Mouse (Mus musculus): Measurements from ENCODE around the gene Bap1. TPM values are rescaled to one million over a fixed set of nuclear protein-coding genes. Genes with fewer than 3 reads are reported as not detected.

Bap1 gene
- polyA plus RNA-seq (2012; rRNA removed) (22.1 and 24.4 TPM in 2 replicates), polyA plus RNA-seq (2014; fragmentation: Nextera tagmentation; extraction: Ambion mirVana) (28.0 and 30.6 TPM in 2 replicates)

DNA sequence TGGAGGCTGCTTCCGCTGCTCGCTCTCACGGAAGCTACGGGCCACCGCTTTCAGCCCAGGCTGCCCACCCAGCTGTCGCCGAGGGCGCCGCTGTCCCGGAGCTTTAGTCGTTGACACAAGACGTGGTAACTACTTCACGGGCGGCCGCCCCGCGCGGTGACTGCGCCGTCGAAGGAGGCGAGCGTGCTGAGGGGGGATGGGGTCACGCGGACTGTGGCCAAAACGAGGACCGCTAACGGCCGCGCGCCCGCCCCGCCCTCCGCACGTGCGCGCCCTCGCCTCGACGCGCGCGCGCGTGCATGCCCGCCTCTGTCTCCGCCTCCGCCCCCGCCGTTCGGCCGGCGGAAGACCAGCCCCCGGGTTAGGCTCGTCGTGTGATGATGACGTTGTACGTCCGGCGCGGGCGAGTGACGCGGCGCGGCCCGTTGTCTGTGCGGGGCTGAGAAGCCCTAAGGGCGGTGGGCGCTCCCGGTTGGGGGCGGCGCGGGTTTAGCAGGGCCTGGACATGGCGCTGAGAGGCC, at the start of gene Bap1, which contains the start of gene Phf7:
Bap1 (plus strand) TSS at position 367 of the 521 bp plus-strand sequence.
Phf7 (minus strand) TSS at position 234 of the 521 bp plus-strand sequence.
- peaks cover 31% of the 10 kb centered on the region for H3K36me3 ChIP-seq (replicated peaks; ENCODE audit: control insufficient read depth, insufficient read depth, low read depth)
- H3K9ac ChIP-seq (replicated peaks): peak within 1 kb of the TSS; percentile 94
- H3K4me1 ChIP-seq (replicated peaks; ENCODE audit: control insufficient read depth in 2 of 2, insufficient read depth in 2 of 2, low read length in 1 of 2): peaks cover 7 to 9% of the 10 kb centered on the region in 2 experiments
- H3K4me3 ChIP-seq (ENCODE audit: insufficient read depth in 1 of 2, low read depth in 2 of 2, low read length in 2 of 2): peak within 1 kb of the TSS; percentile 88 to 97
- no peaks in the 10 kb centered on the region for H3K27me3 ChIP-seq (ENCODE audit: control insufficient read depth, insufficient read depth, low read length)
- ATAC-seq (ENCODE audit: insufficient read depth) (peak; percentile 91), DNase-seq (ENCODE audit: low read depth in 3 of 3, low spot score in 3 of 3) (peak; percentile 86 to 90 (median 86))
- TF ChIP-seq CTCF (IDR thresholded peaks at IDR 0.05; ENCODE audit: low read depth): no peak; the same call in 1 of the 2 replicates
- no peak for TF ChIP-seq EP300 (IDR thresholded peaks at IDR 0.05; ENCODE audit: low read depth)
- peak within 1 kb of the TSS; percentile 58 for H3K27ac ChIP-seq
- peak within 1 kb of the TSS; percentile 97 for H3K4me2 ChIP-seq (ENCODE audit: low read depth)
- WGBS (ENCODE audit: insufficient replicate concordance): under 1% methylated on average over 75 of the region's 75 CpGs
- no peaks in the 10 kb centered on the region for H3K9me3 ChIP-seq (ENCODE audit: control insufficient read depth, low read length)

DNA sequence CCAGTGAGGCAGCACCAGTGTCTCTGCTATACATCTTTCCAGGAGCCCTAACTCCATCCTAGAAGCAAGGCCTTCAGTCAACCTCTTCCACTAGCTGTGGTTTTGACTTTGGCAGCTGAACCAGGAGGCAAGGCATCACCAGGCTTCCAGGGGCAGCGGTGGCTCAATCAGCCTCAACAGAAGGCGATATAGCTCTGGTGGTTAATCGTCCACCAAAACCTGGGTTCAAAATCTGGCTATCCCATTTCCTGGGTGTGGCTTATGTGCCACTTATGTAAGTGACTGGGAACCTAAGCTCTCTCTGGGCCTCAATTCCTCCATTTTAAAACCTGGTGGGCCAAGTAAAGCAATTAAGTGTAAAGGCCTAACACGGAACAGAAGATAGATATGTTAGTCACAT, 46.4 kb upstream of the Bap1 start:
- Histone ChIP-seq H3K4me3 (ENCODE audit: insufficient read depth in 1 of 2, low read depth in 2 of 2, low read length in 2 of 2) (peak overlapping the region; percentile 67 to 82), H3K27me3 (ENCODE audit: control insufficient read depth, insufficient read depth, low read length) (no peaks in the 10 kb centered on the region), H3K9ac (replicated peaks) (peak overlapping the region; percentile 80), H3K4me2 (ENCODE audit: low read depth) (peak overlapping the region; percentile 78), H3K36me3 (replicated peaks; ENCODE audit: control insufficient read depth, insufficient read depth, low read depth) (peaks cover 28% of the 10 kb centered on the region), H3K27ac (no peak overlapping the region), H3K9me3 (ENCODE audit: control insufficient read depth, low read length) (no peaks in the 10 kb centered on the region), H3K4me1 (replicated peaks; ENCODE audit: control insufficient read depth in 2 of 2, insufficient read depth in 2 of 2, low read length in 1 of 2) (peaks cover 7 to 26% of the 10 kb centered on the region in 2 experiments)
- ATAC-seq (ENCODE audit: insufficient read depth) (no peak), DNase-seq (ENCODE audit: low read depth in 3 of 3, low spot score in 3 of 3) (no peak)
- no peak for TF ChIP-seq CTCF (IDR thresholded peaks at IDR 0.05; ENCODE audit: low read depth)
- TF ChIP-seq EP300 (IDR thresholded peaks at IDR 0.05; ENCODE audit: low read depth): no peak
- 37% methylated on average over 4 of the region's 4 CpGs for WGBS (ENCODE audit: insufficient replicate concordance)

DNA sequence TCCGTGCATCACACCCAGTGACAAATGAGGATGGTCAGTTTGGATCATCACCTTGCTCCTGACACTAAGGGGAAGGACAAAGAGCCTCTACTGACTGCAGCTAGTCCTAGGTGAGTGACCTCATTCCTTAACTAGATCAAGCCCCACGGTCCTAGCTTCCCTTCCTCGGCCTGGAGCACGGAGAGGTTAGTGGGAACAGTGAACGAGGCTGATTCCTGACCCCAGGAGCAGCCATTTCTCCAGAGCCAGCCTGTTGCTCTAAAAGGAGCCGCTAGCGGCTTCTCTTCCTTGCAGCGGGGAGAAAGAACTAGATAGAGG, 46.0 kb upstream of the Bap1 start:
- 19% methylated on average over 8 of the region's 8 CpGs for WGBS (ENCODE audit: insufficient replicate concordance)
- H3K9ac ChIP-seq (replicated peaks): peak overlapping the region; percentile 80
- H3K4me3 ChIP-seq (ENCODE audit: insufficient read depth in 1 of 2, low read depth in 2 of 2, low read length in 2 of 2): peak overlapping the region; percentile 67 to 82
- no peak for TF ChIP-seq CTCF (IDR thresholded peaks at IDR 0.05; ENCODE audit: low read depth)
- TF ChIP-seq EP300 (IDR thresholded peaks at IDR 0.05; ENCODE audit: low read depth): no peak
- peaks cover 27% of the 10 kb centered on the region for H3K36me3 ChIP-seq (replicated peaks; ENCODE audit: control insufficient read depth, insufficient read depth, low read depth)
- no peaks in the 10 kb centered on the region for H3K27me3 ChIP-seq (ENCODE audit: control insufficient read depth, insufficient read depth, low read length)
- ATAC-seq (ENCODE audit: insufficient read depth) (no peak), DNase-seq (ENCODE audit: low read depth in 3 of 3, low spot score in 3 of 3) (no peak)
- H3K9me3 ChIP-seq (ENCODE audit: control insufficient read depth, low read length): no peaks in the 10 kb centered on the region
- peaks cover 7 to 24% of the 10 kb centered on the region in 2 experiments for H3K4me1 ChIP-seq (replicated peaks; ENCODE audit: control insufficient read depth in 2 of 2, insufficient read depth in 2 of 2, low read length in 1 of 2)
- H3K27ac ChIP-seq: peak overlapping the region; percentile 6
- H3K4me2 ChIP-seq (ENCODE audit: low read depth): peak overlapping the region; percentile 78

DNA sequence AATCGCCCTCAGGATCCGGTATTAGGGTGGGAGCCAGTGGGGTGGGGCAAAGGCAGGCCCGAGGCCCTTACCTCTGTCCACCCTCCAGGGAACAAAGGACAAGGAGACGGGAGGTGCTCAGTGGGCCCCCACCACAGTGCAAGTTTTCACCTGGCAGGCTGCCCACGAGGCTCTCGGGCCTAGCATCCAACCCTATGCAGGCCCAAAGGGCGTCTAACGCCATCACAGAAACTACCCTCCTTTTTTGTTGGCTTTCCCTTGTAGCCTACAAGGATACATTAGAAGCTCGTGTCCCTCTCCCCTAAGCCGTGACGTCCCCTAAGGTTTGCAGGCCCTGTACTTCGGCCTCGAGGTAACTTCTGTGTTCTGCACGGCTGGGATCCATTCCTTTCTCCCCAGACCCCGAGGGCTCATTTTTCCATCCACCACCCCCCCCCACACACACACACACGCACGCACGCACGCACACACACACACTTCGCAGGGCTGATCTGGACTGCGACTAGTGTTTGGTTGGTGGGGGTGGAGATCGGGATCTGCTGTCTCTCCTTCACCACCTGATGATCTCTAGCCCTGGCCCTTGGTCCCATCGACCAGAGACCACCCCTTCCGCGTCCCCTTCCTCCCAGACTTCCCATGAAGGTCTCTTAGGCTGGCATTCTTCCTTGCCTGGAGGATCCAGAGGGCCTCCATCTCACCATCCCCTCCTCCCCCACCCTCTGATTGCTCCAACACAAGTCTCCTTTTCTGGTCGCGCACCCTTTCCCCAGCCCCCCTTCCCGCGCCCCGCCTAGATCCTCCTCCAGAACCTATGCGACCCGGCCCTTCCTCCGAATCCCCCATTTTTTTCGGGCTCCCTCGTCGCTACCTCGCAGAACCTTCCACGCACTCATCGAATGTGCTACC, 45.4 kb upstream of the Bap1 start:
- no peak for DNase-seq (ENCODE audit: low read depth in 3 of 3, low spot score in 3 of 3)
- H3K27me3 ChIP-seq (ENCODE audit: control insufficient read depth, insufficient read depth, low read length): no peaks in the 10 kb centered on the region
- under 1% methylated on average over 39 of the region's 39 CpGs for WGBS (ENCODE audit: insufficient replicate concordance)
- peak overlapping the region; percentile 78 for H3K4me2 ChIP-seq (ENCODE audit: low read depth)
- peak; percentile 25 for ATAC-seq (ENCODE audit: insufficient read depth)
- H3K27ac ChIP-seq: peak overlapping the region; percentile 6
- peaks cover 22% of the 10 kb centered on the region for H3K36me3 ChIP-seq (replicated peaks; ENCODE audit: control insufficient read depth, insufficient read depth, low read depth)
- peak overlapping the region; percentile 67 to 82 for H3K4me3 ChIP-seq (ENCODE audit: insufficient read depth in 1 of 2, low read depth in 2 of 2, low read length in 2 of 2)
- H3K9me3 ChIP-seq (ENCODE audit: control insufficient read depth, low read length): no peaks in the 10 kb centered on the region
- TF ChIP-seq EP300 (IDR thresholded peaks at IDR 0.05; ENCODE audit: low read depth) (no peak), CTCF (IDR thresholded peaks at IDR 0.05; ENCODE audit: low read depth) (no peak)
- H3K4me1 ChIP-seq (replicated peaks; ENCODE audit: control insufficient read depth in 2 of 2, insufficient read depth in 2 of 2, low read length in 1 of 2): peaks cover 7 to 22% of the 10 kb centered on the region in 2 experiments
- H3K9ac ChIP-seq (replicated peaks): peak overlapping the region; percentile 80

DNA sequence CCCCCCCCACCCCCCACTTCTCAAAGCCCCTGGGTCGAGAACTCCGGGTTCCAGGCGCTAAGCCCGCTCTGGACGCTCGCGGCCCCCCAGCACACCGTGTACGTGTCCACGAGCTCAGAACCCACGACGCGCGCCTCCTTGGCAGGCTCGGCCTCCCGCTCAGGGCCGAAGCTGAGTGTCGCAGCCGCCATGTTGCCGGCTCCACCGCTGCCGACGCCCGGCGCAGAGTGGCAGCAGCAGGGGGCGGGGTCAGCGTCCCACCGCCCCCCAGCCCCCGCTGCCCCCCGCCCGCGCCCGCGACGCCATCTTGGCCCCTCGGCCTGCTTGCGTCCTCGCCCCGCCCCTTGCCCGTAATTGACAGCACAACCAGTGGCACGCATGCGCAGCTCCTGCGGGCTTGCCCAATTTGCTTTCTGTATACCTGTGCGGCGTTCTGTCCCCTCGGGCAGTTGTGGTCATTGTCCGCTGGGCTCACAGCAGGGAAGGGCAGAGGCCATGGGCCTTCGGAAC, 44.7 kb upstream of the Bap1 start:
- Histone ChIP-seq H3K4me3 (ENCODE audit: insufficient read depth in 1 of 2, low read depth in 2 of 2, low read length in 2 of 2) (peak overlapping the region; percentile 67 to 82), H3K9ac (replicated peaks) (peak overlapping the region; percentile 80), H3K9me3 (ENCODE audit: control insufficient read depth, low read length) (no peaks in the 10 kb centered on the region), H3K36me3 (replicated peaks; ENCODE audit: control insufficient read depth, insufficient read depth, low read depth) (peaks cover 21% of the 10 kb centered on the region), H3K4me2 (ENCODE audit: low read depth) (peak overlapping the region; percentile 78), H3K27ac (peak overlapping the region; percentile 43), H3K4me1 (replicated peaks; ENCODE audit: control insufficient read depth in 2 of 2, insufficient read depth in 2 of 2, low read length in 1 of 2) (peaks cover 7 to 24% of the 10 kb centered on the region in 2 experiments), H3K27me3 (ENCODE audit: control insufficient read depth, insufficient read depth, low read length) (no peaks in the 10 kb centered on the region)
- ATAC-seq (ENCODE audit: insufficient read depth) (peak; percentile 78), DNase-seq (ENCODE audit: low read depth in 3 of 3, low spot score in 3 of 3) (peak; percentile 86 to 88 (median 87))
- TF ChIP-seq EP300 (IDR thresholded peaks at IDR 0.05; ENCODE audit: low read depth) (no peak), CTCF (IDR thresholded peaks at IDR 0.05; ENCODE audit: low read depth) (no peak)
- 1% methylated on average over 48 of the region's 48 CpGs for WGBS (ENCODE audit: insufficient replicate concordance)

All from liver, embryonic 14.5 days (tissue).